Mouse (Mus musculus): ENCODE measurements around the gene Ambra1. TPM values are rescaled to one million over a fixed set of nuclear protein-coding genes. Genes with fewer than 3 reads are reported as not detected.
A peak's percentile ranks its signal among the peaks of the same experiment; 100 is the strongest.
"Not testable (repeated sequence)": the region's sequence is repeated elsewhere in the genome, so short reads cannot be mapped to it uniquely, and the experiment has no call there.

The Ambra1 gene
- polyA plus RNA-seq, 1 experiment from 2014 or later = 16.8 TPM

DNA sequence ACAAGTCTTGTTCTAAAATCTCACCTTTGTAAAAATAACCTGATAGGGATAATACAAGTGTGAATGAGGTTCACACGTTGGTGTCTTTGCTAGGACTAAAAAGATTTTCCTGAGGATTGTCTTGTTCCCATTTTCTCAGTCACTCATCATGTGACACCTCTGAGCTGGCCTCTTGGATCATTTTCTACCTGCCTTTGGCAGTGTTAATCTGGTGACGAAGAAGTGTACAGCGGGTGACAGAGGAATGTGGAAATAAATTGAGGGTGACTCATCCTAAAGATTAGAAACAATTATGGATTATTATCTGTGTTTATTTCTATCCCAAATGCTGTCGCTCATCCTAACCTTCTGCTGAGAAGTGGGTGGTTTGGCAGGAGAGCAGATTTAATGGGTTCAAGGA lies 6.6 kb upstream of the Ambra1 start:
- 74% methylated on average over 4 of the region's 4 CpGs for WGBS
- ATAC-seq (replicated peaks; ENCODE audit: insufficient number of reproducible peaks, low FRiP score, low TSS enrichment, low read depth) (no peak), DNase-seq (ENCODE audit: low spot score) (no peak)
- no peak overlapping the region for H3K4me2 ChIP-seq (ENCODE audit: low read depth, low read length)
- no peaks in the 10 kb centered on the region for H3K9me3 ChIP-seq (replicated peaks; ENCODE audit: control insufficient read depth, low read length)
- H3K4me3 ChIP-seq (ENCODE audit: low read depth, low read length) = no peak overlapping the region
- H3K27ac ChIP-seq (replicated peaks; ENCODE audit: low read depth, low read length) = no peak overlapping the region
- H3K9ac ChIP-seq (replicated peaks; ENCODE audit: low read length) = no peak overlapping the region
- no peaks in the 10 kb centered on the region; the same call in 1 of the 2 replicates for H3K36me3 ChIP-seq (replicated peaks; ENCODE audit: control insufficient read depth, insufficient read depth, low read depth, low read length)
- H3K4me1 ChIP-seq (ENCODE audit: control insufficient read depth, insufficient read depth, low read length) = no peaks in the 10 kb centered on the region
- H3K27me3 ChIP-seq (ENCODE audit: control insufficient read depth, insufficient read depth, low read length) = no peaks in the 10 kb centered on the region

DNA sequence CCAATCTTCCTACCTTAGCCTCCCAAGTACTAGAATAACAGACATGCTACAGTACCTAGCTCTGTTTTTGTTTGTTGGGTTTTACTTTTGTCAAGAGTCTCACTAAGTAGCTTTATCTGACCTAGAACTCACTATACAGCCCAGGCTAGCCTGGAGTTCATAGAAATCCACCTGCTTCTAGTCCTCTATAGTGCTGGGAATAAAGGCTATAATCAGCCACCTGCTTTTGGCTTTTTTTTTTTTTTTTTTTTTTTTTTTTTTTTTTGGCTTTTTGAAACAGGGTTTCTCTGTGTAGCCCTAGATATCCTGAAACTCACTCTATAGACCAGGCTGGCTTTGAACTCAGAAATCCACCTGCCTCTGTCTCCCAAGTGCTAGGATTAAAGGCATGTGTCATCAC lies 6.0 kb upstream of the Ambra1 start:
- no peaks in the 10 kb centered on the region for H3K4me1 ChIP-seq (ENCODE audit: control insufficient read depth, insufficient read depth, low read length)
- H3K4me3 ChIP-seq (ENCODE audit: low read depth, low read length) = no peak overlapping the region
- H3K4me2 ChIP-seq (ENCODE audit: low read depth, low read length) = no peak overlapping the region
- no peaks in the 10 kb centered on the region for H3K27me3 ChIP-seq (ENCODE audit: control insufficient read depth, insufficient read depth, low read length)
- no peaks in the 10 kb centered on the region; the same call in 1 of the 2 replicates for H3K36me3 ChIP-seq (replicated peaks; ENCODE audit: control insufficient read depth, insufficient read depth, low read depth, low read length)
- DNase-seq (ENCODE audit: low spot score) (no peak), ATAC-seq (replicated peaks; ENCODE audit: insufficient number of reproducible peaks, low FRiP score, low TSS enrichment, low read depth) (no peak)
- no peak overlapping the region for H3K27ac ChIP-seq (replicated peaks; ENCODE audit: low read depth, low read length)
- no peak overlapping the region for H3K9ac ChIP-seq (replicated peaks; ENCODE audit: low read length)
- H3K9me3 ChIP-seq (replicated peaks; ENCODE audit: control insufficient read depth, low read length) = no peaks in the 10 kb centered on the region

DNA sequence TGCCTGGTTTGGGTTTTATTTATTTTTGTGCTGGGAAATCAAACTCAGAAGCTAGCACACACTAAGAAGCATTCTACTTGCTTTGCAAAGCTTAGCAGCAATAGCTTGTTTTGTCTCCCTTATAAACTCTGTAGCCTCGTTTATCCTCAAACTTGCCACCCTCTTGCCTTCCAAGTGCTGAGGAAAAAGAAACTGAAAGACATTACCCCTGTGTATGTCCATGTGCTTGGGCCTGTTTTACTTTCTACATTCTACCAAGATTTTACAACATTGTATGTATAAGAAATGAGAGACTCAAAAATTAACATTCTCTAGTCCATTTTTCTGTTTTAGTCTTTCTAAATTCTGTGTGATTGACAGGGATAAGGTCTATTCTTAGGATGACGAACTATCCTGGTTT lies 5.2 kb upstream of the Ambra1 start:
- 67% methylated on average over 2 of the region's 2 CpGs for WGBS
- ATAC-seq (replicated peaks; ENCODE audit: insufficient number of reproducible peaks, low FRiP score, low TSS enrichment, low read depth) = no peak

DNA sequence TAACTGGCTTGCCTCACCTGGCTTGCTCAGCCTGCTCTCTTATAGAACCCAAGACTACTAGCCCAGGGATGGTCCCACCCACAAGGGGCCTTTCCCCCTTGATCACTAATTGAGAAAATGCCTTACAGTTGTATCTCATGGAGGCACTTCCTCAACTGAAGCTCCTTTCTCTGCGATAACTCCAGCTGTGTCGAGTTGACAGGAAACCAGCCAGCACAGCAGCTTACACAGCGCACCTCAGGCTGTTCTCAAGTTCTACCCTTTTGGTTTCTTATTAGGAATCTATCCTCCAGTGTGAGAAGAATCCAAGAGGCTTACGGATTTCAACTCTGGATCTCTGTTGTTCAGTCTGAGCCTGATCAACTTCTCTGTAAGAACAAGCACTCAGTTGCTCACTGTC lies 4.5 kb upstream of the Ambra1 start:
- H3K4me2 ChIP-seq (ENCODE audit: low read depth, low read length) = not testable (repeated sequence)
- WGBS = 51% methylated on average over 4 of the region's 4 CpGs

More for the DNA sequence above, 5.2 kb upstream of the Ambra1 start:
- no peaks in the 10 kb centered on the region for H3K9me3 ChIP-seq (replicated peaks; ENCODE audit: control insufficient read depth, low read length)
- no peaks in the 10 kb centered on the region for H3K27me3 ChIP-seq (ENCODE audit: control insufficient read depth, insufficient read depth, low read length)
- H3K4me3 ChIP-seq (ENCODE audit: low read depth, low read length) = no peak overlapping the region
- H3K4me1 ChIP-seq (ENCODE audit: control insufficient read depth, insufficient read depth, low read length) = no peaks in the 10 kb centered on the region
- H3K27ac ChIP-seq (replicated peaks; ENCODE audit: low read depth, low read length) = no peak overlapping the region
- H3K9ac ChIP-seq (replicated peaks; ENCODE audit: low read length) = no peak overlapping the region
- H3K36me3 ChIP-seq (replicated peaks; ENCODE audit: control insufficient read depth, insufficient read depth, low read depth, low read length) = no peaks in the 10 kb centered on the region; the same call in 1 of the 2 replicates
- H3K4me2 ChIP-seq (ENCODE audit: low read depth, low read length) = no peak overlapping the region
- no peak for DNase-seq (ENCODE audit: low spot score)

DNA sequence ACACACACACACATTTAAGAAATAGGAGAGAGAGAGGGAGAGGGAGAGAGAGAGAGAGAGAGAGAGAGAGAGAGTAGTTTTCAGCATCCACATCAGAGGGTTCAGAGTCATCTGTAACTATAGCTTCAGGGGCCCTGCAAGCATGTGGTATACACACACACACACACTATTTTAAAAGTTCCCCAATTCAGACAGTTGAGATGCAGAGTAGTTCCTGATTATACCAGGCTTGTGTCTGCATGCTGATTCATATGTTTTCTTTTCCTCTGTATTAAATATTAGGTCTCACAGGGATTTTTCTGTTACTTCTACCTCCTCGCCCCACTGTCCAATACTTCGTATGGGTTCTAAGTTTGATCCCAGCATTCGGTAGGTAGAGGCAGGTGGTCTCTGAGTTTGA lies 2.9 kb upstream of the Ambra1 start:
- H3K4me3 ChIP-seq (ENCODE audit: low read depth, low read length) = no peak overlapping the region
- no peaks in the 10 kb centered on the region for H3K4me1 ChIP-seq (ENCODE audit: control insufficient read depth, insufficient read depth, low read length)
- no peaks in the 10 kb centered on the region for H3K36me3 ChIP-seq (replicated peaks; ENCODE audit: control insufficient read depth, insufficient read depth, low read depth, low read length)
- H3K9me3 ChIP-seq (replicated peaks; ENCODE audit: control insufficient read depth, low read length) = no peaks in the 10 kb centered on the region
- no peaks in the 10 kb centered on the region for H3K27me3 ChIP-seq (ENCODE audit: control insufficient read depth, insufficient read depth, low read length)
- DNase-seq (ENCODE audit: low spot score) (no peak), ATAC-seq (replicated peaks; ENCODE audit: insufficient number of reproducible peaks, low FRiP score, low TSS enrichment, low read depth) (no peak)
- H3K4me2 ChIP-seq (ENCODE audit: low read depth, low read length) = no peak overlapping the region
- no peak overlapping the region for H3K9ac ChIP-seq (replicated peaks; ENCODE audit: low read length)
- no peak overlapping the region for H3K27ac ChIP-seq (replicated peaks; ENCODE audit: low read depth, low read length)
- 84% methylated on average over 3 of the region's 3 CpGs for WGBS

More for the DNA sequence above, 4.5 kb upstream of the Ambra1 start:
- H3K9ac ChIP-seq (replicated peaks; ENCODE audit: low read length); ATAC-seq (replicated peaks; ENCODE audit: insufficient number of reproducible peaks, low FRiP score, low TSS enrichment, low read depth); H3K27me3 ChIP-seq (ENCODE audit: control insufficient read depth, insufficient read depth, low read length); H3K36me3 ChIP-seq (replicated peaks; ENCODE audit: control insufficient read depth, insufficient read depth, low read depth, low read length); H3K27ac ChIP-seq (replicated peaks; ENCODE audit: low read depth, low read length); H3K4me1 ChIP-seq (ENCODE audit: control insufficient read depth, insufficient read depth, low read length); H3K9me3 ChIP-seq (replicated peaks; ENCODE audit: control insufficient read depth, low read length); H3K4me3 ChIP-seq (ENCODE audit: low read depth, low read length); DNase-seq (ENCODE audit: low spot score): not testable (repeated sequence)

DNA sequence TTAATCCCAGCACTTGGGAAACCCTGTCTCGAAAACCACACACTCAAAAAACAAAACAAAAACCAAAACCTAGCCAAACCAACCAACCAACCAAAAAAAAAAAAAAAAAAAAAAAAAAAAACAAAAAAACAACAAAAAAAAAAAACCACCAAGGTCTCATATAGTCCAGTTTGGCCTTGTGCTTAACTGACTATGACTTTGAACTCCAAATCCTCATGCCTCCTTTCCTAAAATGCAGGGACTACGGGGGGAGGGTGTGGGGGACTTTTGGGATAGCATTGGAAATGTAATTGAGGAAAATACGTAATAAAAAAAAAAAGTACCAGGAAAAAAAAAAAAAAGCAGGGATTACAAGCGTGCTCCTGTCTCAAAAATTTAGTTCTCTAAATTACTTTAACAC lies 363 bp upstream of the Ambra1 start:
- ATAC-seq (replicated peaks; ENCODE audit: insufficient number of reproducible peaks, low FRiP score, low TSS enrichment, low read depth) (no peak), DNase-seq (ENCODE audit: low spot score) (no peak)
- no peaks in the 10 kb centered on the region for H3K27me3 ChIP-seq (ENCODE audit: control insufficient read depth, insufficient read depth, low read length)
- peak overlapping the region; percentile 88 for H3K4me3 ChIP-seq (ENCODE audit: low read depth, low read length)
- H3K27ac ChIP-seq (replicated peaks; ENCODE audit: low read depth, low read length) = no peak overlapping the region
- H3K9me3 ChIP-seq (replicated peaks; ENCODE audit: control insufficient read depth, low read length) = no peaks in the 10 kb centered on the region
- no peaks in the 10 kb centered on the region for H3K4me1 ChIP-seq (ENCODE audit: control insufficient read depth, insufficient read depth, low read length)
- no peak overlapping the region; the same call in 1 of the 2 replicates for H3K4me2 ChIP-seq (ENCODE audit: low read depth, low read length)
- H3K9ac ChIP-seq (replicated peaks; ENCODE audit: low read length) = no peak overlapping the region
- H3K36me3 ChIP-seq (replicated peaks; ENCODE audit: control insufficient read depth, insufficient read depth, low read depth, low read length) = no peaks in the 10 kb centered on the region
- 19% methylated on average over 4 of the region's 4 CpGs for WGBS

DNA sequence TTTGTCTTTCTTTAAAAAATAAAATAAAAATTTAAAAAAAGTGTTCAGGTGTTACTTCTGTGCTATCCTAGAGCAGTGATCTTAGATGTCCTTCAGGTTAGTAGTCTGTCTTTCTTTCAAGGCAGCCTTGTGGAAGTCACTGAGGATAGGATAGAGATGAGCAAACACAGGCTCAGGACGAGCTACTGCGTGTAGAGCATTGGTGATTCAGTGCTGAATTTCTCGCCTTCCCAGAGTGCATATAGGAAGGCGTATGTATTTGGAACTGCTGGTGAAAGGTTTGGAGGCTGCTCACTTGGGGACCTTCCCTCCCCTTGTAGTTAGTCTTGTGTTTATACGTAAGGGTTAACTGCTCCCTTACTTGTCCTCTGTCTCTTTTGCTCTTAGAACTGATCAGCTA lies 5.3 kb downstream of the Ambra1 start:
- H3K9me3 ChIP-seq (replicated peaks; ENCODE audit: control insufficient read depth, low read length) = no peaks in the 10 kb centered on the region
- H3K9ac ChIP-seq (replicated peaks; ENCODE audit: low read length) = no peak overlapping the region
- DNase-seq (ENCODE audit: low spot score) = no peak
- H3K4me2 ChIP-seq (ENCODE audit: low read depth, low read length) = no peak overlapping the region
- 93% methylated on average over 5 of the region's 5 CpGs for WGBS
- H3K4me1 ChIP-seq (ENCODE audit: control insufficient read depth, insufficient read depth, low read length) = no peaks in the 10 kb centered on the region
- no peak for ATAC-seq (replicated peaks; ENCODE audit: insufficient number of reproducible peaks, low FRiP score, low TSS enrichment, low read depth)
- no peaks in the 10 kb centered on the region for H3K27me3 ChIP-seq (ENCODE audit: control insufficient read depth, insufficient read depth, low read length)
- H3K27ac ChIP-seq (replicated peaks; ENCODE audit: low read depth, low read length) = no peak overlapping the region
- no peaks in the 10 kb centered on the region for H3K36me3 ChIP-seq (replicated peaks; ENCODE audit: control insufficient read depth, insufficient read depth, low read depth, low read length)
- H3K4me3 ChIP-seq (ENCODE audit: low read depth, low read length) = no peak overlapping the region

DNA sequence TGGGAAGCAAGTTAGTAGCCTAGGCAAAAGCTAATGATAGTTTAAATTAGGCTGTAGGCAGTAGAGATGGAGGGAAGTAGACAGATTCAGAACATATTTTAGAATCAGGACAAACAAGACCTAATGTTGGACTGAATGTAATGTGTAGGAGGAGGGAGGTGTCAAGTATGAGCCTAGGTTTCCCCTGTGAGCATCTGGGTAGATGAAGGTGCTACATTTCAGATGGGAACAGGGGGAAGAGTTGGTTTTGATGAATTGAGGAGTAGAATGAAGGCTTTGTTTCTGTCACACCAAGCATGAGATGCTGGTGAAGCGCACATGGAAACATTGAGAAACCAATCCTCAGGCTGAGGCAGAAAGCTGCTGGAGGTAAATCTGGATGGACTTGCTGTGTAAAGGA lies 9.7 kb downstream of the Ambra1 start:
- no peak overlapping the region for H3K4me3 ChIP-seq (ENCODE audit: low read depth, low read length)
- H3K27me3 ChIP-seq (ENCODE audit: control insufficient read depth, insufficient read depth, low read length) = no peaks in the 10 kb centered on the region
- no peak overlapping the region for H3K27ac ChIP-seq (replicated peaks; ENCODE audit: low read depth, low read length)
- no peak overlapping the region for H3K4me2 ChIP-seq (ENCODE audit: low read depth, low read length)
- H3K9ac ChIP-seq (replicated peaks; ENCODE audit: low read length) = no peak overlapping the region
- H3K4me1 ChIP-seq (ENCODE audit: control insufficient read depth, insufficient read depth, low read length) = no peaks in the 10 kb centered on the region
- DNase-seq (ENCODE audit: low spot score) (no peak), ATAC-seq (replicated peaks; ENCODE audit: insufficient number of reproducible peaks, low FRiP score, low TSS enrichment, low read depth) (no peak)
- no peaks in the 10 kb centered on the region for H3K36me3 ChIP-seq (replicated peaks; ENCODE audit: control insufficient read depth, insufficient read depth, low read depth, low read length)
- no peaks in the 10 kb centered on the region for H3K9me3 ChIP-seq (replicated peaks; ENCODE audit: control insufficient read depth, low read length)
- WGBS = 97% methylated on average over 1 of the region's 1 CpGs

Measured in embryonic facial prominence, embryonic 11.5 days (tissue).